Mouse (Mus musculus): ENCODE data around the gene Tns1. TPM values are rescaled to one million over a fixed set of nuclear protein-coding genes. Genes with fewer than 3 reads are reported as not detected.
"Not testable (repeated sequence)": the region's sequence is repeated elsewhere in the genome, so short reads cannot be mapped to it uniquely, and the experiment has no call there.

Gene Tns1
- total RNA-seq (2015; ENCODE audit: low replicate concordance) (20.5 and 21.6 TPM in 2 replicates), total RNA-seq (2017; ENCODE audit: low replicate concordance) (20.0 and 49.5 TPM in 2 replicates)

GRCm38 (mm10) chr1:74124021-74124981 is at the start of gene Tns1:
TSS of gene Tns1 (minus strand) at chr1:74124449.
- no peak for ATAC-seq (replicated peaks; ENCODE audit: low FRiP score, poor library complexity, severe bottlenecking)

- no peak for ATAC-seq (replicated peaks; ENCODE audit: low FRiP score, poor library complexity, severe bottlenecking)
Measured at GRCm38 (mm10) chr1:74172722-74173121, 48.5 kb upstream of the Tns1 start.

DNA sequence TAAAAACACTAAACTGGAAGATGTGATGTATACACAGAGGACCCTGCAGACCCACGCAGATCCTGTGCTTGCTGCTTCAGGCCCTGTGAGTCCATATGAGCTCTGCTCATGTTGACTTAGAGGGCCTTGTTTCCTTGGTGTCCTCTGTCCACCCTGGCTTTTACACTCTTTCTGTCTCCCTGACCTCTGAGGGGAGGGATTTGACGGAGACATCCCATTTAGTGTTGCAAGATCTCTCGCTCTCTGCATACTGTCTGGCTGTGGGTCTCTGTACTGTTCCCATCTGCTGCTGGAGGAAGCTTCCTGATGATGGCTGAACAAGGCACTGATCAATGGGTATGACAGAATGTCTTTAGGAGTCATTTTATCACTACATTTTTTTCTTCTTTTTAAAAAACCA is 45.5 kb upstream of the Tns1 start:
- no peak for ATAC-seq (replicated peaks; ENCODE audit: low FRiP score, poor library complexity, severe bottlenecking)

DNA sequence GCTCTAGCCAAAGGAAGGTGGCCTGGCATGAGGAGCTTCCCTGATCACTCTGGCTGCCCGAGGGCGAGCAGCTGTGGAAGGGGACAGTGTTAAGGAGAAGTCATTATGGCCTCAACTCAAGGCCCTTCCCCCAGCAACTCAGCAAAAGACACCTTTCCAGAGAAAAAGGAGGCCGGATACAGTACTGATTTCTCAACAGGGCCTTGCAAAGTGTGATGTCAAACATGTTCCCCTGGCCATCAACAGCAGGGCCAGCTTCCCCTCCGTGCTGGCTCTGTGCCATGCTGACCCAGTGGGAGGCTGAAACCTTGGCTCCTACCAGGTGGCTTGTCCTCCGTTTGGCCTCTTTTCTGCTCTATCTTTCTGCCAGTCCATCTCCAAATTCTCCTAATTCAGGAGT is 42.9 kb upstream of the Tns1 start:
- no peak for ATAC-seq (replicated peaks; ENCODE audit: low FRiP score, poor library complexity, severe bottlenecking)

GRCm38 (mm10) chr1:74160036-74160435 is 35.8 kb upstream of the Tns1 start:
- no peak for ATAC-seq (replicated peaks; ENCODE audit: low FRiP score, poor library complexity, severe bottlenecking)

- not testable (repeated sequence) for ATAC-seq (replicated peaks; ENCODE audit: low FRiP score, poor library complexity, severe bottlenecking)
Measured at GRCm38 (mm10) chr1:74159613-74160012, 35.4 kb upstream of the Tns1 start.

- no peak for ATAC-seq (replicated peaks; ENCODE audit: low FRiP score, poor library complexity, severe bottlenecking)
Measured at GRCm38 (mm10) chr1:74156381-74156910, 32.2 kb upstream of the Tns1 start.

GRCm38 (mm10) chr1:74155435-74156012 is 31.3 kb upstream of the Tns1 start:
- no peak for ATAC-seq (replicated peaks; ENCODE audit: low FRiP score, poor library complexity, severe bottlenecking)

DNA sequence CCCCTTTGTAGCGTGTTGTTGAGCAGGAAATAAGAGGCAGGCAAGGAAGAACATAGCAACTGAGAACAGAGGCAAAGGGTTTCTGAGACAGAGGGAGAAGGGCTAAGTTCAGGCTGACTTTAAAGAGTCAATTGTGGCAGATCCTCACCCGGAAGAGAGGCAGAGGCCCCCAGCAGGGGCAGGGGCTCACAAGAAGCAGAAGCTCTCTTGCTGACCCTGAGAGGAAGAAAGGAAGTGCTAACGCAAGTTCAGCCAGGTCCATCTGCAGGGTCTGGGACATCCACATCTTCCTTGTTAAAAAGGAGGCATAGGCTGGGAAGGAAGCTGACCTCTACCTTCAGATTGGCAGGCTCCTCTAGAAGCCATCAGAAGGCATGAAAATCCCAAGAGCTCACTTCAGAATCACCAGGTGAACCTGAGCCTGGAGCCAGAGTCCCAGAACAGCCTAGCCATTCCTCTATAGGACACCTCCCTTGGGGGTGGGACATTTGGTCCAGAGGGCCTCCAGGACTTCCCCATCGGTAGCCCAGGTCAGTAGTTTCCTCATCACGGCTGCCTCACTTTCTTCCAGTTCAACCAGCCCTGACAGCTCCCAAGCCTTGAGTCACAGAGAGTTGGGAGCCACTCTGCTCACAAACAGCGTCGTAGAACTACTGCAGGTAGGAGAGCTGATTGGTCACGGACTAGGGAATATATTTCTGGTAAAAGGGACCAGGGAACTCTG is 29.4 kb upstream of the Tns1 start, which contains the start of gene Cxcr2:
TSS of gene Cxcr2 (plus strand) at position 529 of the 724 bp plus-strand sequence.
- ATAC-seq (replicated peaks; ENCODE audit: low FRiP score, poor library complexity, severe bottlenecking) = no peak

DNA sequence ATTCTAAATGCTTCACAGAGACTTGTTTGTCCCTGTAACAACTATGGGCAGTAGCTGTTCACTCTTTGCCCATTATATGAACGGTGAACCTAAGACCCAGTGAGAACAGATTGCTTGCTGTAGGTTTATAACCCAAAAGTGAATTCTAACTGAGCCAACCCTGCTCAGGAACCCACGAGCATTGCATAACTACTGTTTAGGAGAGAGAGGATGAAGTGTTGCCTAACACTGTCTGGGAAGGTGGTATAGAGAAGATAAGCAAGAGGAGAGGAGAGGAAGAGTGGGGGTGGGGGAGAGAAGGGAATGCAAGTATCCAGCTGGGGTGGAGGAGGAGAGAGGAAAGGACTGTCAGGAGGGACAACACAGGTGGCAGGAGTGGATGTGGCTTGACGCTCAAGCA is 26.8 kb upstream of the Tns1 start:
- ATAC-seq (replicated peaks; ENCODE audit: low FRiP score, poor library complexity, severe bottlenecking) = no peak

DNA sequence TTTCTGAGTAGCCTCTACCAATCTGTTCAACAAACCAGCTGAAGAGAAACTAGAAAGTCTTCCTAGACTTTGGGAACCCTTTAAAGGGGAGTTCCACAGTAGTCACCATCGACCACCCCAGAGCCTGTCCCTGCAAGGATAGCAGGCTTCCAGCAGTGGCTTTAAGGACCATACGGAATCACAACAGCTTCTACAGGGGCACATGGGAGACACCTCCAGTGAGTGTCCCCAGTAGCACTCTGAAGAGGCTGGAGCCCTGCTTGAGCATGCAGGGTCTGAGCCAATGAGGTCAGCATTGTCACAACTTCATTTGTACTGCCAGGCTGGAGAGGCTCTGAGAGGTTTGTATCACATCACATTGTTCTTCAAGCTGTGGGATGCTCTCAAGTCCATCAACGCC is 25.9 kb upstream of the Tns1 start:
- no peak for ATAC-seq (replicated peaks; ENCODE audit: low FRiP score, poor library complexity, severe bottlenecking)

DNA sequence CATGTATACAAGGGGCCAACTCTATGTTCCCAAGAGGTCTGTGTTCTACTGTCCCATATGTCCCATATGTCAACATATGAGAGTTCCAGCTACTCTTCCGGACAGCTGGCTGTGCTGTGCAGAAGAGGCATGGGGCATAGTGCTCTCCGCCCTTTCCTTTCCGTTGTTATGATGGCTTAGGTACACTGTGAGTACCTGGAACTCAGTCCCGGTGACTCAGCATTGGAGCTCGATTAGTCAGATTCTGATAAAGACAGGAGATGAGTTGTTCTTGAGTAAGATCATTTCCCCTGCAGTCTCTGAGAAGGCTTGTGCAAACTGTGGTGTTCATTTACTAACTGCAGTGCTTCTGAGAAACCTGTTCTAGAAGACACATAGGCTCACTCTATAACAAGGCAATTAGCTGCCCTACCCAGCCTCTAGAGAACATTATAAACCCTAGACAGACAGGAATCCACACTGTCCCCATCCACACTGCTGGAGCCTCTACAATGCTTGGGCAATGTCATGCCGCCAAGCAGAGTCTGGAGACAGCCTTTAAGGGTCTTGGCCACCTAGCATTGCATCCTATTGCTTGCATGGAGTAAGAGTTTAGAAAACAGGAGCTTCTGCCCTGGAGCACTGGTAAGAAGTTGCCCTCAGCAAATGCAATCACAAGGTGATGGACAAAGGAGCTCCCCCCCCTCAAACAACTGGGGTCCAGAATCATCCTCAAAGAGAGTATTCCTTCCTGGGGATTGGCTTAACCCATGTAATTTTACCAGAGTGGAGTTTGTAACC is 25.0 kb upstream of the Tns1 start:
- no peak for ATAC-seq (replicated peaks; ENCODE audit: low FRiP score, poor library complexity, severe bottlenecking)

- no peak for ATAC-seq (replicated peaks; ENCODE audit: low FRiP score, poor library complexity, severe bottlenecking)
Measured at GRCm38 (mm10) chr1:74141781-74142180, 17.5 kb upstream of the Tns1 start.

GRCm38 (mm10) chr1:74139415-74139814 is 15.2 kb upstream of the Tns1 start:
- ATAC-seq (replicated peaks; ENCODE audit: low FRiP score, poor library complexity, severe bottlenecking) = no peak

DNA sequence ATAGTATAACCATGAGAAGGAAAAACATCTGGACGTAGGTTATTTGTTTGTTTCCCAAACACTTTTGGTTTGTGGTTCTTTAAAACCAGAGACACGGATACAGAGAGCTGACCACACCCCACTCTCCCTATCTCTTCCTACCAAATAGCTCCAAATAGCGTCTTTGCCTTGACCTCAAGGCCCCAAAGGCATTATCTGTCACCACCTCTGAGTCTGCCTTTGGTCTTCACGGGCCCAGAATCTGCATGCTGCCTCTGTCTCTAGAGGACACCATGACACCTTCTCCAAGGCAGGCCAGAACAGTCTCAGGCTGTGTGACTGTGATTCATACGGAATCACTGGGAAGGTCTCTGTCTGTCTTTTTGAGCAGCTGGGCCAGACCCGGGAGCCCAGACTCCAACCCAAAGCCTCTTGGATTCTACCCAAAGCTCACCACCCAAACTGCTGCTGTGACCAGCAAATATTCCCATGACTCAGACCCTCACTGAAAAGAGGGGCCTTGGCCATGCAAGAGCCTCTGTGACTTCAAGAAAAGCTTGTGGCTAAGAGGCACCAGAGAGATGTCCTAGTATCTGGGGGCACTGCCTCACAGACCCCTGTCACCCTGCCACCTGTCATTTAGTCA is 11.2 kb upstream of the Tns1 start:
- no peak; the same call in 1 of the 2 replicates for ATAC-seq (replicated peaks; ENCODE audit: low FRiP score, poor library complexity, severe bottlenecking)

GRCm38 (mm10) chr1:74133954-74134353 is 9.7 kb upstream of the Tns1 start:
- ATAC-seq (replicated peaks; ENCODE audit: low FRiP score, poor library complexity, severe bottlenecking) = no peak

DNA sequence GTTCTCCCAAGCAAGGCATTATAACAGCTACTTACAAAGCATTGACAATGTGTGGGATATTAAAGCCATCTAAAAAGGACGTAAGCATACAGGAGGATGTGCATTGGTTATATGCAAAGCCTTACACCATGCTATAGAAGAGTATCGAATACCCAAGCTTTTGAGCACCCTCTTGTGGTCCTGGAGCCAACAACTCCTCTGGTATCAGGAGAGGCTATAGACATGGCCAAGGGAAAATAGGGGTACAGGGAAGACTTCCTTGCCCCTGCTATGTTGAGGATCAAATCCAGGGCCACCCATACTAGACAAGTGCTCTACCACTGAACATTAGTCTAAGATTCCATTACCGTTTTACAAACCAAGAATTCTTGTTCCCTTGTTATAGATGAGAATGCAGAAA is 7.8 kb upstream of the Tns1 start:
- ATAC-seq (replicated peaks; ENCODE audit: low FRiP score, poor library complexity, severe bottlenecking) = no peak

DNA sequence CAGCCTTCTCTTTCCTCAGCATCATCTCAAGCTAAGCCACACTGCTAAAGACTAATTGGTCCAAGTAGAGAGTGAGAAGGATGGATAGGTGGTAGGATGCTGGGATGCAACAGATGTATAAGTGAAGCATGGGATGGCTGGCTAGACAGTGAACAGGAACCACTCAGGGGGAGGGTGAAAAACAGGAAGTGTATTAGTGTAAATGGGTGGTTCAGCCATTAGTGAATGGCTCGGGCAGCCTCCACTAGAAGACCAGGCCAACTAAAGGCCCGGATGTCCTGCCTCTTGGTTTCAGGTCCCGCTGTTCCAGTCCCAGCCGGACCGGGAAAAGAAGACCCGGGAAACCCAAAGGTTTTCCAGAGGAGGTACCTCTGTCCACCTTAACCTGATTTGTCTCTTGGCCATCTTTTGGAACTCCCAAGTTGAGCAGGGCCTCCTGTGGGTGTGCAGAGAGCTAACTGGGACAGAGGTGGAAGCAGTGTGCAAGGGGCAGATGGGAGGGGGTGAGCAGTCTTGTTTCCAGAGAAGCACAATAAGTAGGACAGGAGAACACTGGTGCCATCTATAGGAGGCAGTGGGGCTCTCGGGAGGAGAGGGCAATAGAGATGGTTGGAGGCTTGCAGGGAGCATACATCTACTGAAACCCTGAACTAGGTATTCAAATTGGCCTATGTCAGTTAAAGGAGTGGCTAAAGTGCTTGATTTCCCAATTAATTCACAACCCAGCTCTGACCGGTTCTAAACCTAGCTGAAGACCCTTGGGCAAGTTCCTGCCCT is 6.8 kb upstream of the Tns1 start:
- no peak for ATAC-seq (replicated peaks; ENCODE audit: low FRiP score, poor library complexity, severe bottlenecking)
